Mouse (Mus musculus) testis, adult 2 months (tissue): ENCODE data around the gene Fbxo47. TPM values are rescaled to one million over a fixed set of nuclear protein-coding genes. Genes with fewer than 3 reads are reported as not detected.

Source experiments
- H3K27ac ChIP-seq: fragments of 200-500 bp; 2 replicates; pipeline ENCODE4 v1.5.1; 2012; ENCODE audit warnings: low read depth, low read length; ENCODE audit not compliant: control insufficient read depth, insufficient read depth
- H3K27me3 ChIP-seq: fragments of 200-500 bp; 2 replicates; pipeline ENCODE4 v1.6.1; 2012; ENCODE audit warnings: mild to moderate bottlenecking, low read length, moderate library complexity; ENCODE audit not compliant: control insufficient read depth, insufficient read depth
- H3K36me3 ChIP-seq: fragments of 200-500 bp; 2 replicates; pipeline ENCODE4 v1.6.1; 2012; ENCODE audit warnings: mild to moderate bottlenecking, low read length; ENCODE audit not compliant: control insufficient read depth, insufficient read depth
- H3K4me1 ChIP-seq: fragments of 200-500 bp; 2 replicates; pipeline ENCODE4 v1.6.1; 2012; ENCODE audit warnings: low read length; ENCODE audit not compliant: control insufficient read depth, insufficient read depth
- H3K4me3 ChIP-seq: fragments of 200-500 bp; 2 replicates; pipeline ENCODE4 v1.5.1; 2012; ENCODE audit warnings: low read depth, mild to moderate bottlenecking, low read length, moderate library complexity, mixed read lengths; ENCODE audit not compliant: control insufficient read depth
- CTCF ChIP-seq: fragments of 200-500 bp; IDR thresholded peaks from 2 replicates; pipeline ENCODE4 v1.5.1; 2012; ENCODE audit warnings: low read depth, mild to moderate bottlenecking, inconsistent platforms, low read length, moderate library complexity; ENCODE audit not compliant: control insufficient read depth, insufficient read depth, insufficient replicate concordance
- POLR2A ChIP-seq: fragments of 200-500 bp; IDR thresholded peaks from 2 replicates; pipeline ENCODE4 v1.6.1; 2012; ENCODE audit warnings: low read depth, mild to moderate bottlenecking, inconsistent platforms, low read length, moderate library complexity; ENCODE audit not compliant: control insufficient read depth
- polyA plus RNA-seq: library from polyadenylated mRNA; depleted of rRNA; stranded (reverse); fragments of >200 nt; gene quantifications from 2 replicates; pipeline ENCODE4 v1.2.3, GENCODE M21; 2012

Fbxo47 gene
- polyA plus RNA-seq, 1 experiment: 25.8 TPM

DNA sequence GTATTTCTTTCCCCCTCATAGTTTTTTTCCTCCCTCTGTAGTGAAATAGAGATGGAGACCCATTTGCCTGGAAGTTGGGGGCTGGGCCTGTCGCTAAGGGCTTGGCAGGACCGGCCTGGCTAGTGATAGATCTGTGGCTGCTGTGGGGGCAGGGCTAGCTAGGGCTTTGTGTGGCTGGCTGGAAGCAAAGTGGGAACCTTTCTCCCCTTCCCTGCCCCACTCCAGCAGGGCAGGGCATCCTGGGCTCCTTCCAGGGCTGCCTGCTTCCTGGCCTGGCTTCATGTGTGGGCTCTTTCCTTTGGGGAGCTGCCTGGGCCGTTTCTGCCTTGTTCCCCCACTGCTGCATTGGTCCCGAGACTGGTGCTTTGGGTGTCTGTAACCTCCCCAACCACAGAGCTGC, 65.4 kb downstream of the Fbxo47 start:
- Histone ChIP-seq H3K4me3 (no peak overlapping the region), H3K27me3 (no peaks in the 10 kb centered on the region), H3K36me3 (no peaks in the 10 kb centered on the region), H3K27ac (no peak overlapping the region), H3K4me1 (no peaks in the 10 kb centered on the region; the same call in 1 of the 2 replicates)
- TF ChIP-seq CTCF (no peak), POLR2A (no peak)

DNA sequence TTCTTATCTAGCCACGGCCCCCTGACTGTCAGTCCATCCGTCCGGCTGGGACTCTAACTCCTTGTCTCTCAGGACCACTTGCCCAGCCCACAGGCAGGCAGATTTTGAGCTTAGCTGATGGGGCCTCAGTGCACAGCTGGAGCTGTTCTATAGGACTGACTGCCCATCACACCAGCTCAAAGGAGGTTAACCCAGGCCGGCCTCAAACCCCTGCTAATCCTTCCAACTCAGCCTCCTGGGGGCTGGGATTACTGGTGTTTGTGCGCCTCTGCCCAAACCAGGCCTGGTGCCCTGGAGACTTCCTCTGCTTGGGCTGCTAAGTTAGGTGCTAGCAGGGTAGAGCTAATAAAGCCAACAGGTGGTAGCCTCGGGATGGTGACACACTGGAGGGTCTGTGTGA, 66.0 kb downstream of the Fbxo47 start:
- H3K4me1 ChIP-seq: peaks cover 4% of the 10 kb centered on the region
- H3K4me3 ChIP-seq: no peak overlapping the region
- H3K27ac ChIP-seq: no peak overlapping the region
- no peak for TF ChIP-seq POLR2A
- TF ChIP-seq CTCF: no peak
- no peaks in the 10 kb centered on the region for H3K36me3 ChIP-seq
- no peaks in the 10 kb centered on the region for H3K27me3 ChIP-seq

DNA sequence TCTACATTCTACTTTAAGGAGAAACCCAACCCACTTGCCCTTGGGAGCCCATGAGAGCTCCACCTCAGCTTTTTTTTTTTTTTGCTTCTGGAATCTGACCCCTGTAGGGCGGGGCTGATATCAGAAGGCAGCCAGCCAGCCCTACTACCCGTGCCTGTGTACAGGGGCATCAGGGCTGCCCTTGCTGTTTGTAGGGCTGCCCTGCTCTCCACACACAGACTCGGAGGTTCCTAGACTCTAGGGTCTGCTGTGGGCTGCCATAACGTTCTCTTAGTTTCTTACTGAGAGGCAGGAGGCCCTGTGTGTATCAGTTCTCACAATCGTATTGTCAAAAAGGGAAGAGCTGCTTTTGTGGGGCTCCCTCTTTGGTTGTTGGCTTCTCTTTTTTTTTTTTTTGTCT, 66.6 kb downstream of the Fbxo47 start:
- Histone ChIP-seq H3K27ac (no peak overlapping the region; the same call in 1 of the 2 replicates), H3K4me3 (no peak overlapping the region), H3K36me3 (no peaks in the 10 kb centered on the region), H3K4me1 (peaks cover 10% of the 10 kb centered on the region), H3K27me3 (no peaks in the 10 kb centered on the region)
- TF ChIP-seq CTCF (no peak), POLR2A (no peak)

DNA sequence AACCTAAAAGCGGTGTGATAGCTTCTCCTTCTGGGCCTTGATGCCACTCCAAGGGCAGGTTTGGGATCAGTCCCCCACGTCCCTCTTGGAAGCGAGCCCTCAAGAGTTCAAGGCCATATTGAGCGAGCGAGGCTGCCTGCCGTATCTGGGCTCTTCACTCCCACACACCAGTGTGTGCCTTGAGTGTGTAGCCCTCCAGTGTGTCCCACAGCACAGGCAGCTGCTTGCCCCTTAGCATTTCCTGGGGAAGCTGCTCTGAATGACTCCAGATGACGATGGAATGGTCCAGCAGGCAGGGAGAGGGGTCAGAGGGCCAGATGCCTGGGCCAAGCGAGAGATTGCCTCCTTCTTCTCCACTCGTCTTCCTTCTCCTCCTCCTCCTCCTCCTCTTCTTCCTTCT, 67.0 kb downstream of the Fbxo47 start:
- Histone ChIP-seq H3K27me3 (no peaks in the 10 kb centered on the region), H3K36me3 (no peaks in the 10 kb centered on the region), H3K27ac (peak overlapping the region; percentile 55), H3K4me1 (peaks cover 12% of the 10 kb centered on the region), H3K4me3 (no peak overlapping the region)
- TF ChIP-seq CTCF (no peak), POLR2A (no peak)

DNA sequence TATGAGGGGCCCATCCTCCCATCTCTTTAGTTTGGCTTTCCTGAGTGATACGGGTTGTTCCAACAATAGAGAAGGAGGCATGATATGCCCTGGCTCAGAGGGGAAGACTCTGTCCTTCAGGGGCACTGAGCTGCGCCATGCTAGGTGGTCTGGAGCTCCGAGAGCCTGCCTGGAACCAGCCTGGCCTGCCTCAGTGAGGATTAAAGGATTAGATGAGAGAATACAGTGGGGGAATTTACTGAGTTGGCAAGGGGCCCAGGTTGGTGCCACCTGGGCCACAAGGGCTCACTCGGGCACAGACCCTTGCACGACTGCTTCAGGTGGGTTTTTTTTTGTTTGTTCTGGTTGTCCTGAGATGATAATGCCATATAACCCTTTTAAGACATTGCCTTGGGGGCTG, 67.8 kb downstream of the Fbxo47 start:
- H3K27me3 ChIP-seq: no peaks in the 10 kb centered on the region
- no peak overlapping the region for H3K4me3 ChIP-seq
- no peak overlapping the region for H3K27ac ChIP-seq
- no peaks in the 10 kb centered on the region for H3K36me3 ChIP-seq
- H3K4me1 ChIP-seq: peaks cover 12% of the 10 kb centered on the region
- TF ChIP-seq POLR2A (no peak), CTCF (no peak)

DNA sequence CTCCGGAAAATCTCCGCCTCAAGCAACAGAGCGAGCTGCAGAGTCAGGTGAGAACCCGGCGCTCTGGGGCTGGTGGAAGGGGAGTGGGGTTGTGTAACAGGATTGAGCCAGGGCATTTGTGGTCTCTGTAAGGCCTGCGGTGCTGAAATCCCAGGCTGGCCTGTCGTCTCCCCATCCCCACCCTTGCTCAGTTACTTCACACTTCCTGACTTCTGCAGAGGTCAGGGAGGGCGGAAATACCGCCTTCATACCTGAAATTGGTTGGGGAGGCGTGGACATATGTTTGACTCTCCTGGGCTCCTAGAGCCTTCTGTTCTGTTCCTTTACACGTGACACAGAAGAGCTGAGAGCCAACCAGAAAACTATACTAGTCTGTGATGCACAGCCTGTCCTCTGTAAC, 68.2 kb downstream of the Fbxo47 start:
- no peak overlapping the region for H3K27ac ChIP-seq
- H3K27me3 ChIP-seq: no peaks in the 10 kb centered on the region
- no peak for TF ChIP-seq POLR2A
- no peak for TF ChIP-seq CTCF
- H3K36me3 ChIP-seq: no peaks in the 10 kb centered on the region
- peaks cover 12% of the 10 kb centered on the region for H3K4me1 ChIP-seq
- no peak overlapping the region for H3K4me3 ChIP-seq

DNA sequence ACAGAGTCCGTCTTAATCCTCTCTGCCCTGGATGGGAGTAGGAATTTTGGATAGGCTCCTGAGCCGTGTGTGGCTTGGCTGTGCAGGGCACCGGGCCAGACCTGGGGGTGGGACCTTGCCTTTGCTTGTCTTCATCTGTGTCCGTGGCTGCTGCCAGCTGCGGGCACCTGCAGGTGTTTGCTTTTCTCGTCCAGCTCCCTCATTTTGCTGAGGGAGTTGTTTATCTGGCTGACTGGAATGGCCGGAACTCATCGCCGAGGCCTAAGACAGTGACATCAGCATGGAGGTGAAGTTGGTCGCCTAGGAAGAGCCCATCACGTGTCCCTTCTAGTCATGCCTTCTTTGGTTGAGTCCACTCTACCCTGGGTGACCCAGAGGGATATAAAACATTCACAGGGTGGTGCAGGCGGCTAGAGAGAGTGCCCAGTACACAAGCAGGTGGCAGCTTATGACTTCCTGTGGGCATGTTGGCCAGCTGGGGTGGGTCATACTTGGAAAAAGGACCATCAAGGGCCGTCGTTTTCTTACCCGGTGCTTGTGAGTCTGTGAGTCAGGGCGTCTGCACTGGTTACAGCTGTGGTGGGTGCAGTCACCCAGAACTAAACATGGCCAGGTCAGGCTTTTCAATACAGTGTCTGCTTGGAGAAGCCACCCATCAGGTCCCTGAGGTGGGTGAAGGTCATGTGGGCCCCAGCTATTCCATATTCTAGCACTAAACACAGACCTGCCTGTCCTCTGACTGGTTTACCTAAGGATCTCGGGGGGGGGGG, 70.0 kb downstream of the Fbxo47 start:
- no peaks in the 10 kb centered on the region for H3K27me3 ChIP-seq
- H3K4me3 ChIP-seq: no peak overlapping the region
- H3K36me3 ChIP-seq: no peaks in the 10 kb centered on the region
- TF ChIP-seq POLR2A (no peak), CTCF (no peak)
- peaks cover 17% of the 10 kb centered on the region for H3K4me1 ChIP-seq
- no peak overlapping the region for H3K27ac ChIP-seq

DNA sequence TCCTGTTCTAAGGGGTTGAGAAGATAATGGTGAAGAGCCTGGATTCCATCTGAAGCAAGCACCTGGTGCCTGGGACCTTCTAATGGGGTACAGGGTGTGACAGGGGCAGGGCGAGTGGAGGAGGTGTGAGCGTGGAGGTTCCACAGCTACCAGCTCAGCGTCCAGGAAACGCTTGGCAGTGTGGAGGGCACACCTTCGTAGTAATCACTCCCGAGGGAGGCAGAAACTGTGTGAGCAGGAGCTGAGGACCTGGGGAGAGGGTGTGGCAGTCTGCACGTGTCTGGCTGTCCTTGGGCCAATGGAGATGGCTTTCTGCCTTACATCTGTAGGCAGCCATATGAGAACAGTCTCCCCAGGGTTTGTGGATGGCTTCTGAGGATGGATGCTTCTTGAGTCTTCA, 70.9 kb downstream of the Fbxo47 start:
- Histone ChIP-seq H3K36me3 (no peaks in the 10 kb centered on the region), H3K27me3 (no peaks in the 10 kb centered on the region), H3K4me3 (no peak overlapping the region), H3K4me1 (peaks cover 23% of the 10 kb centered on the region), H3K27ac (no peak overlapping the region)
- TF ChIP-seq POLR2A: no peak
- TF ChIP-seq CTCF: no peak
